15 mouse cellular contexts compared by ENCODE assay signal in the genomic region with DNA sequence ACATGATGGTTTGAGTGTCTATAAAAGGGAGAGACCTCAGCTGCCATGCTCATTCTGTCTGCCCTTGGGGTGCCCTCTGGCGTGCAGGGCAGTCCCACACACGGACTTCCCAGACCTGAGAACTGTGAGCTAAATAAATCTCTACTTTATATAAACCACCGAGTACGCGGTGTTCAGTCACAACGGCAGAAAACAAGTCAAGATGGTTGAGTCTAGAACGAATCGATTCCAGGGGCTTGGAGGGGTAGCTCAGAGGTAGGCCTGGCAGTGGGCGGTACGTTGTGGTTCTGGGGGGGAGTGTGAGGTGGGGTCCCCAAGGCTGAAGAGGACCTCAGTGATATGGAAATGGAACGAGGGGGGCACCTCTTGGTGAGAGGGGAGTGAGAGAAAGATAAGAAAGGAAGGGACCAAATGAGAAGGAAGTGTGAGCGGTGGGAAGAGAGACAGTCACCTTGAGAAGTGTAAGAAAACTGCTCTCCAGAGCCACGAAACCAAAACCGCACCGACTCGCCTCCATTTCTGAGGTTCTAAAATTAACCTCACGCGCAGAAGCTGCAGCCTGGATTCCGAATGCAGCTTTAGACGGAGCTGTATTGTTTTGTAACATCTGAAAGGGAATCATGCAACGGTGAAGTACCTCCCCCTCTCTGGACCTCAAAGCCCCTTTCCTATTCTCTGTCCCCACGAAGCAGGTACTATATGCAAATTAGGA.
"Had no signal": no experiment of that assay in that cellular context is flagged by ENCODE, and none has a peak within 500 bp of the region (broad histone marks: within the 10 kb centered on the region; RNA-seq: fewer than 3 reads in every experiment).

No protein-coding gene starts in this region.

- H3K36me3 ChIP-seq: limb, embryonic 12.5 days; liver, embryonic 13.5 days; lung, embryonic 15.5 days; midbrain, embryonic 15.5 days; neural tube, embryonic 12.5 days had no signal

- DNase-seq: kidney, adult 8-10 months; kidney, postnatal 25 days; layer of hippocampus, adult 9-11 months; liver; liver, embryonic 13.5 days; liver, postnatal 0 days; lung, postnatal 14 days; thymus, adult 18-20 months; thymus, postnatal 14 days had no signal

- H3K4me3 ChIP-seq: limb, embryonic 12.5 days; liver, embryonic 13.5 days; lung, embryonic 15.5 days; megakaryocyte, embryonic 14.5 days; midbrain, embryonic 15.5 days; neural tube, embryonic 12.5 days had no signal

- H3K4me1 ChIP-seq: liver, embryonic 13.5 days; megakaryocyte, embryonic 14.5 days; midbrain, embryonic 15.5 days; neural tube, embryonic 12.5 days had no signal

- H3K27ac ChIP-seq: limb, embryonic 12.5 days; liver, embryonic 13.5 days; lung, embryonic 15.5 days; macrophage; midbrain, embryonic 15.5 days; neural tube, embryonic 12.5 days had no signal

- H3K27me3 ChIP-seq: limb, embryonic 12.5 days; liver, embryonic 13.5 days; lung, embryonic 15.5 days; megakaryocyte, embryonic 14.5 days; midbrain, embryonic 15.5 days; neural tube, embryonic 12.5 days had no signal
